Mouse (Mus musculus): ENCODE data around the gene Foxn1. TPM values are rescaled to one million over a fixed set of nuclear protein-coding genes. Genes with fewer than 3 reads are reported as not detected.

Foxn1 gene
- total and polyA plus RNA-seq, 2 experiments from 2014 or later, result not detected

GRCm38 (mm10) chr11:78411606-78412323, 25.4 kb upstream of the Foxn1 start:
- Histone ChIP-seq H3K27ac (ENCODE audit: low read depth) (no peak overlapping the region), H3K36me3 (replicated peaks; ENCODE audit: control insufficient read depth, insufficient read depth, low read length) (no peaks in the 10 kb centered on the region), H3K4me3 (ENCODE audit: low read depth, low read length) (no peak overlapping the region), H3K4me2 (ENCODE audit: low read depth, low read length) (no peak overlapping the region), H3K9me3 (replicated peaks; ENCODE audit: control insufficient read depth, low read length) (no peaks in the 10 kb centered on the region), H3K27me3 (ENCODE audit: control insufficient read depth, insufficient read depth, low read length) (no peaks in the 10 kb centered on the region), H3K9ac (replicated peaks; ENCODE audit: low read depth, low read length) (no peak overlapping the region), H3K4me1 (ENCODE audit: control insufficient read depth, insufficient read depth) (no peaks in the 10 kb centered on the region)
- ATAC-seq (ENCODE audit: insufficient read depth, low read depth) (no peak), DNase-seq (ENCODE audit: low spot score) (no peak)
- TF ChIP-seq EP300 (IDR thresholded peaks at IDR 0.05; ENCODE audit: low read depth), result no peak
- 75% methylated on average over 11 of the region's 11 CpGs for WGBS

- no peak overlapping the region for H3K9ac ChIP-seq (replicated peaks; ENCODE audit: low read depth, low read length)
- no peak overlapping the region for H3K4me2 ChIP-seq (ENCODE audit: low read depth, low read length)
- no peak overlapping the region for H3K4me3 ChIP-seq (ENCODE audit: low read depth, low read length)
- ATAC-seq (ENCODE audit: insufficient read depth, low read depth), result no peak
- H3K27ac ChIP-seq (ENCODE audit: low read depth), result no peak overlapping the region
- WGBS, result 78% methylated on average over 9 of the region's 9 CpGs
- H3K9me3 ChIP-seq (replicated peaks; ENCODE audit: control insufficient read depth, low read length), result no peaks in the 10 kb centered on the region
- no peaks in the 10 kb centered on the region for H3K4me1 ChIP-seq (ENCODE audit: control insufficient read depth, insufficient read depth)
- H3K36me3 ChIP-seq (replicated peaks; ENCODE audit: control insufficient read depth, insufficient read depth, low read length), result no peaks in the 10 kb centered on the region
- H3K27me3 ChIP-seq (ENCODE audit: control insufficient read depth, insufficient read depth, low read length), result no peaks in the 10 kb centered on the region; the same call in 1 of the 2 replicates
- DNase-seq (ENCODE audit: low spot score), result no peak
- TF ChIP-seq CTCF (IDR thresholded peaks at IDR 0.05; ENCODE audit: low read depth) (no peak), EP300 (IDR thresholded peaks at IDR 0.05; ENCODE audit: low read depth) (no peak)
These were observed 22.2 kb upstream of the Foxn1 start for GRCm38 (mm10) chr11:78408256-78409240.

GRCm38 (mm10) chr11:78402062-78402461, 15.7 kb upstream of the Foxn1 start:
- ATAC-seq (ENCODE audit: insufficient read depth, low read depth), result no peak
- WGBS, result 37% methylated on average over 6 of the region's 6 CpGs
- H3K27me3 ChIP-seq (ENCODE audit: control insufficient read depth, insufficient read depth, low read length), result peaks cover 19% of the 10 kb centered on the region; the same call in 1 of the 2 replicates
- H3K4me3 ChIP-seq (ENCODE audit: low read depth, low read length), result no peak overlapping the region
- no peaks in the 10 kb centered on the region for H3K4me1 ChIP-seq (ENCODE audit: control insufficient read depth, insufficient read depth)
- DNase-seq (ENCODE audit: low spot score), result no peak
- no peak overlapping the region for H3K9ac ChIP-seq (replicated peaks; ENCODE audit: low read depth, low read length)
- no peak overlapping the region for H3K4me2 ChIP-seq (ENCODE audit: low read depth, low read length)
- no peak overlapping the region for H3K27ac ChIP-seq (ENCODE audit: low read depth)
- H3K36me3 ChIP-seq (replicated peaks; ENCODE audit: control insufficient read depth, insufficient read depth, low read length), result no peaks in the 10 kb centered on the region
- no peak for TF ChIP-seq EP300 (IDR thresholded peaks at IDR 0.05; ENCODE audit: low read depth)
- no peak for TF ChIP-seq CTCF (IDR thresholded peaks at IDR 0.05; ENCODE audit: low read depth)
- H3K9me3 ChIP-seq (replicated peaks; ENCODE audit: control insufficient read depth, low read length), result no peaks in the 10 kb centered on the region

- Histone ChIP-seq H3K27me3 (ENCODE audit: control insufficient read depth, insufficient read depth, low read length) (peaks cover 19% of the 10 kb centered on the region; the same call in 1 of the 2 replicates), H3K9me3 (replicated peaks; ENCODE audit: control insufficient read depth, low read length) (no peaks in the 10 kb centered on the region), H3K27ac (ENCODE audit: low read depth) (no peak overlapping the region), H3K9ac (replicated peaks; ENCODE audit: low read depth, low read length) (no peak overlapping the region), H3K36me3 (replicated peaks; ENCODE audit: control insufficient read depth, insufficient read depth, low read length) (no peaks in the 10 kb centered on the region), H3K4me3 (ENCODE audit: low read depth, low read length) (no peak overlapping the region), H3K4me2 (ENCODE audit: low read depth, low read length) (no peak overlapping the region), H3K4me1 (ENCODE audit: control insufficient read depth, insufficient read depth) (no peaks in the 10 kb centered on the region)
- WGBS, result 54% methylated on average over 3 of the region's 3 CpGs
- no peak for ATAC-seq (ENCODE audit: insufficient read depth, low read depth)
- no peak for DNase-seq (ENCODE audit: low spot score)
- TF ChIP-seq EP300 (IDR thresholded peaks at IDR 0.05; ENCODE audit: low read depth), result no peak
- no peak for TF ChIP-seq CTCF (IDR thresholded peaks at IDR 0.05; ENCODE audit: low read depth)
These were observed 15.1 kb upstream of the Foxn1 start for GRCm38 (mm10) chr11:78401469-78401868.

- Histone ChIP-seq H3K4me2 (ENCODE audit: low read depth, low read length) (no peak overlapping the region), H3K36me3 (replicated peaks; ENCODE audit: control insufficient read depth, insufficient read depth, low read length) (no peaks in the 10 kb centered on the region), H3K4me3 (ENCODE audit: low read depth, low read length) (no peak overlapping the region), H3K4me1 (ENCODE audit: control insufficient read depth, insufficient read depth) (no peaks in the 10 kb centered on the region), H3K27me3 (ENCODE audit: control insufficient read depth, insufficient read depth, low read length) (peaks cover 19% of the 10 kb centered on the region; the same call in 1 of the 2 replicates), H3K27ac (ENCODE audit: low read depth) (no peak overlapping the region), H3K9ac (replicated peaks; ENCODE audit: low read depth, low read length) (no peak overlapping the region), H3K9me3 (replicated peaks; ENCODE audit: control insufficient read depth, low read length) (no peaks in the 10 kb centered on the region)
- TF ChIP-seq CTCF (IDR thresholded peaks at IDR 0.05; ENCODE audit: low read depth) (no peak), EP300 (IDR thresholded peaks at IDR 0.05; ENCODE audit: low read depth) (no peak)
- ATAC-seq (ENCODE audit: insufficient read depth, low read depth) (no peak), DNase-seq (ENCODE audit: low spot score) (no peak)
- WGBS, result 46% methylated on average over 3 of the region's 3 CpGs
These were observed 14.6 kb upstream of the Foxn1 start for GRCm38 (mm10) chr11:78400936-78401335.
